Mouse (Mus musculus): ENCODE data around the gene Trp53inp2. TPM values are rescaled to one million over a fixed set of nuclear protein-coding genes. Genes with fewer than 3 reads are reported as not detected.
A peak's percentile ranks its signal among the peaks of the same experiment; 100 is the strongest.

Gene Trp53inp2
- polyA plus RNA-seq, 1 experiment from 2014 or later, result 88.7 TPM

DNA sequence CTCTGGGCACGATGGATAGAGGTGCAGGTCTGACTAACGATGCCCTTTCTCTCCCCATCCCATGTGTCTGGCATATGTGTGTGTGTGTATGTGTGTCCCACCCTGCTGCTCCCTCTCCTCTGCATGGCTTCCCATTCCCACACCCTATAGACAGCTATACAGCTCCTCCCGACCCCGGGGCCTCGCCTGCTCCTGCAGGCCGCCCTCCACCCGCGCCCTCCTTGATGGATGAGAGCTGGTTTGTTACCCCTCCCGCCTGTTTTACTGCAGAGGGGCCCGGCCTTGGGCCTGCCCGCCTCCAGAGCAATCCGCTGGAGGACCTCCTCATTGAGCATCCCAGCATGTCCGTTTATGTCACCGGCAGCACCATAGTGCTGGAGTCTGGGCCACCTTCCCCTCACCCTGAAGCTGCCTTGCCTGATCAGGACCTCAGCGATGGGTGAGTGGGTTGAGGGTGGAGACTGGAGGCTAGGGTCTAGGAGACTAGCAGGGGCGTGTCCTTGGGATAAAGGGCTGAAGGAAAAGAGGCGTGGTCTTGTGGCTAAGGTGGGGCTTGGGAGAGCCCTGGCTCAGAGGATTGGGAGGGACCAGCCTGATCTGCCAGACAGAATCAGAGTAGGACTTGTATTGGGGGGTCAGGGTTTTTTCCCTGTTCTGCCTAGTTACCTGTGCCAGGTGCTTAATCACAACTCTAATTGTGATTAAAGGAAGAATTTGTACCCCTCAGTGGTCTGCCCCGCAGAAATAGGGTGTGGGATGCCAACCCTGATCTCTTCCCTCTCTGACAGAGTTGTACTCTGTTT, 5.1 kb downstream of the Trp53inp2 start:
- Histone ChIP-seq H3K27ac (replicated peaks) (peak overlapping the region; percentile 14; the same call in 1 of the 2 replicates), H3K27me3 (replicated peaks) (no peaks in the 10 kb centered on the region), H3K9me3 (replicated peaks) (no peaks in the 10 kb centered on the region), H3K36me3 (peaks cover 50% of the 10 kb centered on the region), H3K4me1 (peaks cover 55% of the 10 kb centered on the region), H3K4me2 (peak overlapping the region; percentile 38), H3K9ac (replicated peaks) (peak overlapping the region; percentile 28), H3K4me3 (replicated peaks) (peak overlapping the region; percentile 14; the same call in 1 of the 2 replicates)
- WGBS, result 31% methylated on average over 18 of the region's 18 CpGs
- no peak for ATAC-seq (ENCODE audit: low FRiP score)

DNA sequence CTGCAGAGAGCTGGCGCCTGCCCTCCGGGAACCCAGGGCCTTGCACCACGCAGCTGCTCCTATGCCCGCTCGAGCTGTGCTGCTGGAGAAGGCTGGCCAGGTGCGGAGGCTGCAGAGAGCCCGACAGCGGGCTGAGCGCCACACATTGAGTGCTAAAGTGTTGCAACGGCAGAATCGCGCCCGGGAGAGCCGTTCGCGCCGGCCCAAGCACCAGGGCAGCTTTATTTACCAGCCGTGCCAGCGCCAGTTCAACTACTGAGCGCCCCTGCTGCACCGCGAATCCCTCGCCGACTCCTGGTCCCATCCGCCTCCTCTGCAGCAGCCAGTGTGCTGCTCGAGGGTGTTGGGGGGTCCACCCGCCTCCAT, 5.7 kb downstream of the Trp53inp2 start:
- peak overlapping the region; percentile 38; the same call in 1 of the 2 replicates for H3K4me2 ChIP-seq
- no peaks in the 10 kb centered on the region for H3K9me3 ChIP-seq (replicated peaks)
- 8% methylated on average over 27 of the region's 27 CpGs for WGBS
- H3K27me3 ChIP-seq (replicated peaks), result no peaks in the 10 kb centered on the region
- H3K4me1 ChIP-seq, result peaks cover 52% of the 10 kb centered on the region
- peaks cover 56% of the 10 kb centered on the region for H3K36me3 ChIP-seq
- no peak for ATAC-seq (ENCODE audit: low FRiP score)
- no peak overlapping the region for H3K4me3 ChIP-seq (replicated peaks)
- no peak overlapping the region for H3K9ac ChIP-seq (replicated peaks)
- no peak overlapping the region for H3K27ac ChIP-seq (replicated peaks)

DNA sequence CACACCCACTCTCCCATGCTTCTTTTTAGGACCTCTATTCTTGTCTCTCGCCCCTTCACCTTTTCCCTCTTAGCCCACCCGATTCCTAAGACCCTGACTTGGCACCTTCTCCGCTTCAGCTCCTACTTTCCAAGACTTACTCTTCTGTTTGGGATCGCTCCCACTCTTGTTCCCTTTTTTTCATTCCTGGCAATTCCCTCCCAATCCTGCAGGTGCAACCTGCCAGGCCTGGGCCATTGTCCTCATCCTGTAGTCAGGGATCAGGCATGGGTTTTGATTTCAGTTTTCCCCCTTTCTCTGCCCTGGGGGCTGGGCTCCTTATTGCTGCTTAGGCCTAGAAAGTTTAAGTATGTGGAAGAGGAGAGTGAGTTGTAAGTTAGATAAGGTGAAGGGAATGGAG, 6.2 kb downstream of the Trp53inp2 start:
- Histone ChIP-seq H3K4me1 (peaks cover 52% of the 10 kb centered on the region), H3K9ac (replicated peaks) (no peak overlapping the region), H3K27me3 (replicated peaks) (no peaks in the 10 kb centered on the region), H3K4me2 (no peak overlapping the region), H3K9me3 (replicated peaks) (no peaks in the 10 kb centered on the region), H3K27ac (replicated peaks) (no peak overlapping the region), H3K36me3 (peaks cover 56% of the 10 kb centered on the region), H3K4me3 (replicated peaks) (no peak overlapping the region)
- WGBS, result 64% methylated on average over 4 of the region's 4 CpGs
- no peak for ATAC-seq (ENCODE audit: low FRiP score)

DNA sequence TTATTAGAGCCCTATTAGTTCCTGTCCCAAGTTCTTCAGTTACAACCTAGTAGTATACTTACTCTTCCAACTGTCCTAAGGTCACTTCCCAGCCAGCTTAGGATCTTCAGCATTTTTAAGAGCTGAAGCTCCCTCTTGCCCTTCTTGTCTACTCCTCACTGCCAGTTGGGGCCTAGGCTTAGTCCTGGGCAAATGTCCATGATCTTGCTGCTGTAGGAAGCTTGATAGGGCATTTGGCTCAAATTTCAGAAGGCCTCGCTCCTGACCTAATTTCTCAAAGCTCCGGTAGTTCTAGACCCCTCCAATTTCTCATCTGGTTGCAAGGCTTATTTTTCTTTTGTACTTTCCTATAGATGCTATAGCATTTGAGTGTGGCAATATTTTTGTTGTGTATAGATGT, 7.7 kb downstream of the Trp53inp2 start:
- Histone ChIP-seq H3K9me3 (replicated peaks) (no peaks in the 10 kb centered on the region), H3K36me3 (peaks cover 56% of the 10 kb centered on the region), H3K27ac (replicated peaks) (no peak overlapping the region), H3K4me3 (replicated peaks) (no peak overlapping the region), H3K27me3 (replicated peaks) (no peaks in the 10 kb centered on the region), H3K4me1 (peaks cover 39% of the 10 kb centered on the region), H3K4me2 (no peak overlapping the region), H3K9ac (replicated peaks) (no peak overlapping the region)
- 98% methylated on average over 2 of the region's 2 CpGs for WGBS
- ATAC-seq (ENCODE audit: low FRiP score), result no peak

DNA sequence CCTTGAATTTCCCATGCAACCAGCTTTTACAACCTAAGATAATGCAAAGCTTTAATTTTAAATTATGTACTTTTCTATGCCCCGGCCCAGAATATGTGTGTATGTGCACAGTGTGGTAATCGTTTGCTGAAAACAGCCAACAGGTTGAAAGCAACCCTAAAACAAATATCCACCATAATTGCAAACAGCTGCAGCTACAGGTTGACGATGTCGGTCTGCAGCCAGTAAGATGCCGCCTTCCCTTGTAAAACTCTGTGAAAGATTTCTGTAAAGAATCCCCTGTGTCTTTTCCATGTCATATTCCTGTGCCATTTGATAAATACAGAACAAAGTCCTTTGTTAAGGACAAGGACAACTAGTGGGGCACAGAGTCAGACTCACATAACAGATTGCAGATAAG, 13.7 kb downstream of the Trp53inp2 start:
- H3K27ac ChIP-seq (replicated peaks), result no peak overlapping the region
- no peaks in the 10 kb centered on the region for H3K4me1 ChIP-seq
- peaks cover 38% of the 10 kb centered on the region for H3K36me3 ChIP-seq
- 82% methylated on average over 5 of the region's 5 CpGs for WGBS
- no peak overlapping the region for H3K4me3 ChIP-seq (replicated peaks)
- no peaks in the 10 kb centered on the region for H3K27me3 ChIP-seq (replicated peaks)
- H3K9me3 ChIP-seq (replicated peaks), result no peaks in the 10 kb centered on the region
- ATAC-seq (ENCODE audit: low FRiP score), result no peak
- no peak overlapping the region for H3K4me2 ChIP-seq
- no peak overlapping the region for H3K9ac ChIP-seq (replicated peaks)

DNA sequence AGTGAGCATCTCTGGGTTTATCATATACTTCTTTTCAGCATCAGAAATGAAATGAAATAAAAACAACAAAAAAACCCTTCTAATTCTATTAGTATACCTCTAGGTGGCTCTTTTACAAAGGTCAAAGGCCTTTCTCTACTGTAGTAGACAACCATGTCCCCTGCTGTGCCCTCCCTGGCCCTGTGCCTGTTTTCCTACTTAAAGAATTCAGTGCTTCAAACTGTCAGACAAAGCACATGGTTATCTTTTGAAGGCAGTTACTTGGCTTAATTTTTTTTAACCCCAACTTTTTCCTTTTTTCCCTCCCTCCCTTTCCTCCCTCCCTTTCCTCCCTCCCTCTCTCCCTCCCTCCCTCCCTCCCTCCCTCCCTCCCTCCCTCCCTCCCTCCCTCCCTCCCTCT, 19.4 kb downstream of the Trp53inp2 start:
- Histone ChIP-seq H3K36me3 (peaks cover 45% of the 10 kb centered on the region), H3K27me3 (replicated peaks) (no peaks in the 10 kb centered on the region), H3K4me3 (replicated peaks) (no peak overlapping the region), H3K27ac (replicated peaks) (no peak overlapping the region), H3K9ac (replicated peaks) (no peak overlapping the region), H3K4me1 (no peaks in the 10 kb centered on the region), H3K9me3 (replicated peaks) (no peaks in the 10 kb centered on the region), H3K4me2 (no peak overlapping the region)
- no peak for ATAC-seq (ENCODE audit: low FRiP score)

DNA sequence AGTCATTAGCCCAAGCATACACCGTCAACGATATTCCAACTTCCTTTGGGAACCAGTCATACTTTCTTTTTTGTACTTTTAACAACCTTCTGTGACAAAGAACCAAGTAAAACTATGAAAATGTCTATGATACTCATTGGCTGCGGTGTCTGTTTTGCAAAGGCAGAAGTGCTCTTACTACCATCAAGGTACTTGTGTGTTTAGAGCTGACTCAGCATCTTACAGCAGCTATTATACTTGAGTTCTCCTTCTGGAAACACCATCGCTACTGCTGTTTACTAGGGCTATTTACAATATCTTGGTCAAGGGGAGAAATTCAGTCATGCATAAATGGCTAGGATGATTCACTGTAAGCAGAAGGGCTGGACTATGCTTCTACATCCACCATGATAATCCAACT, 21.1 kb downstream of the Trp53inp2 start:
- Histone ChIP-seq H3K4me2 (no peak overlapping the region), H3K27me3 (replicated peaks) (no peaks in the 10 kb centered on the region), H3K27ac (replicated peaks) (no peak overlapping the region), H3K4me1 (no peaks in the 10 kb centered on the region), H3K4me3 (replicated peaks) (no peak overlapping the region), H3K9me3 (replicated peaks) (no peaks in the 10 kb centered on the region), H3K9ac (replicated peaks) (no peak overlapping the region), H3K36me3 (peaks cover 58% of the 10 kb centered on the region)
- 95% methylated on average over 4 of the region's 4 CpGs for WGBS
- ATAC-seq (ENCODE audit: low FRiP score), result no peak

DNA sequence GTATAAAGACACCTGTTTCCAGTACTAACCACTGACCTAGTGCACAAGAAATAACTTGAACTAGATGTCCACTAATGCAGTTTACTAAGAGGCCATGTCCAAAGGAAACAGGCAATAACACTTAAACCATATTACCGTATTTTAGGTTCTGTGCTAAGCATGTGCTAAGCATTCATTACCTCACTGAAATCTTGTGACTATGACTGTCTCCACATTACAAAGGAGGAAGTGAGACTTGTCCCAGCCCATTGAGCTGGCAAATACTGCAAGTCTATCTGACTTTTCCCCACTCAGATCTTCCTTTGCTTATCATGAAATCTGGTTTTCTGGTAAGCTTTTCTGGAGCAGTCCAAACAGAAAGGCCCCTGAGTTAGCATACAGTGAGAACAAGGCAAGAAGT, 23.8 kb downstream of the Trp53inp2 start:
- Histone ChIP-seq H3K4me3 (replicated peaks) (no peak overlapping the region), H3K4me1 (no peaks in the 10 kb centered on the region), H3K4me2 (no peak overlapping the region), H3K36me3 (peaks cover 67% of the 10 kb centered on the region), H3K27me3 (replicated peaks) (no peaks in the 10 kb centered on the region), H3K9me3 (replicated peaks) (no peaks in the 10 kb centered on the region), H3K27ac (replicated peaks) (no peak overlapping the region), H3K9ac (replicated peaks) (no peak overlapping the region)
- 97% methylated on average over 1 of the region's 1 CpGs for WGBS
- ATAC-seq (ENCODE audit: low FRiP score), result no peak

DNA sequence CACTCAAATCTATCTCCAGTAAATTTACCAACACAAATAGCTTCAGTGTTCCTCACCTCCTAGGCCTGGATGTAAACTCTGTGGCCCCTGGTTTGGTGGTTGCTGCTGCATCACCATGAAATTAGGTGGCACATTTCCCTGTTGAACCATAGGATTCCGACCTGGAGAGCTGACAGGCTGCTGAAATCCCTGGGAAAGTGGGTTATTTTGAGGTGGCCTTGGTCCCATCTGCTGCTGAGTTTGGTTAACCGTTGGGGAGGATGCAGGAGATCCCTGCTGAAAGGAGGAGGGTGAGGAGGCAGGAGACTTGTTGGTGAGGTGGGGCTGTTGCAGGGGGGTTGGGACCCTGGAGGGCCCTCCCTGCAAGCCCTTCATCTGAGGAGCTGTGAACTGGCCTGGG, 40.1 kb downstream of the Trp53inp2 start:
- WGBS, result 88% methylated on average over 2 of the region's 2 CpGs
- H3K36me3 ChIP-seq, result peaks cover 44% of the 10 kb centered on the region

DNA sequence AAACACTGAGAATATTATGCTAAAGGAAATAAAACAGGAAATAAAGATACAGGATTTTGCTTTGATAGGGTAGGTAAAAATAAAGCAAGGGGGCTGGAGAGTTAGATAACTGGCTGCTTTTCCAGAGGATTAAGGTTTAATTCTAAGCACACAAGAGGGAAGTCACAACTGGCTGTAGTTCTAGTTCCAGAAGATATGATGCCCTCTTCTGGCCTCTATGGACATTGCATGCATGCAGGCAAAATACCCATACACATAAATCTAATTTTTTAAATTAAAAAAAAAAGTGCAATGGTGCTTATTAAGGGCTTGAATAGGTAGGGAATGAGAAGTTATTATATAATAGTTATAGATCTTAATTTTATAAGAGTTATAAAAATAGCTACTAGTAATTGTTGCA, 55.6 kb downstream of the Trp53inp2 start:
- peaks cover 38% of the 10 kb centered on the region for H3K36me3 ChIP-seq
- no peak overlapping the region for H3K4me3 ChIP-seq (replicated peaks)
- no peak overlapping the region for H3K27ac ChIP-seq (replicated peaks)
- H3K9ac ChIP-seq (replicated peaks), result no peak overlapping the region
- H3K27me3 ChIP-seq (replicated peaks), result no peaks in the 10 kb centered on the region
- no peaks in the 10 kb centered on the region for H3K4me1 ChIP-seq
- no peak for ATAC-seq (ENCODE audit: low FRiP score)
- no peak overlapping the region for H3K4me2 ChIP-seq
- no peaks in the 10 kb centered on the region for H3K9me3 ChIP-seq (replicated peaks)

More for the DNA sequence above, 40.1 kb downstream of the Trp53inp2 start:
- no peak overlapping the region for H3K9ac ChIP-seq (replicated peaks)
- ATAC-seq (ENCODE audit: low FRiP score), result no peak
- no peaks in the 10 kb centered on the region for H3K9me3 ChIP-seq (replicated peaks)
- no peaks in the 10 kb centered on the region for H3K27me3 ChIP-seq (replicated peaks)
- H3K27ac ChIP-seq (replicated peaks), result no peak overlapping the region
- H3K4me3 ChIP-seq (replicated peaks), result no peak overlapping the region
- H3K4me2 ChIP-seq, result no peak overlapping the region
- H3K4me1 ChIP-seq, result no peaks in the 10 kb centered on the region

Measured in neural tube, embryonic 15.5 days (tissue).